Comparison of ENCODE assay signal across 8 mouse cellular contexts in the genomic region with DNA sequence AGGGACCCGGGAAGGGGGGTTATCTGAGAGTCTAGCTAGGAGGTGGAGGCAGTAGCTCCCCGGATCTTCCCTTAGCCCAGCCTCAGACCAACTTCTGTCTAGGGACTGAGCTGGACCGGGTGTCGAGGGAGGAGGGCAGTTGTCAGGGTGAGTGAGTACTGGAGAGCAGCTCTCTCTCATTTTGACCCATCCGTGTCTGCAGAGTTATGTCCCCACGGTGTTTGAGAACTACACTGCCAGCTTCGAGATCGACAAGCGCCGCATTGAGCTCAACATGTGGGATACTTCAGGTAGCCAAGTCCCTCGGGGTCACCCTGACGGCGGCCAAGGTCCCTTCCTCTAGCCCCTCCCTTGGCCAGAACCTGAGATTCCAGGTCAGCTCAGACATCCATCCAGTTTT. TPM values are rescaled to one million over a fixed set of nuclear protein-coding genes. Genes with fewer than 3 reads are reported as not detected.
DNase-seq lines count a peak whose midpoint lies in the region; ATAC-seq and TF ChIP-seq lines count a peak whose summit lies in the region.

No protein-coding gene starts in this region.

- no peaks in the 10 kb centered on the region for H3K9me3 ChIP-seq in hindbrain, embryonic 16.5 days (ENCODE audit: control insufficient read depth, low read length)
- no peaks in the 10 kb centered on the region for H3K9me3 ChIP-seq in midbrain, postnatal 0 days (ENCODE audit: low read length)

- no peak for TF ChIP-seq POLR2A in kidney, adult 2 months (IDR thresholded peaks at IDR 0.05; ENCODE audit: low read depth, low read length)
- no peak for TF ChIP-seq POLR2A in cortical plate, adult 2 months (IDR thresholded peaks at IDR 0.05; ENCODE audit: extremely low read depth, insufficient read depth, low read length)

- ATAC-seq in hindbrain, embryonic 16.5 days = no peak
- ATAC-seq in midbrain, postnatal 0 days (ENCODE audit: low FRiP score) = no peak

- H3K36me3 ChIP-seq in kidney, adult 2 months (ENCODE audit: control insufficient read depth, insufficient read depth, low read length) = no peaks in the 10 kb centered on the region
- no peaks in the 10 kb centered on the region; the same call in 1 of the 2 replicates for H3K36me3 ChIP-seq in hindbrain, embryonic 16.5 days (ENCODE audit: control insufficient read depth, insufficient read depth, low read length)
- peaks cover 7% of the 10 kb centered on the region; the same call in 1 of the 2 replicates for H3K36me3 ChIP-seq in midbrain, postnatal 0 days (ENCODE audit: insufficient read depth, low read length)

- 12% methylated on average over 13 of the region's 13 CpGs for WGBS in kidney, adult 2 months
- 3% methylated on average over 13 of the region's 13 CpGs for WGBS in hindbrain, embryonic 16.5 days
- 3% methylated on average over 13 of the region's 13 CpGs for WGBS in midbrain, postnatal 0 days

- H3K27ac ChIP-seq in kidney, adult 2 months (ENCODE audit: insufficient read depth, low read depth, low read length) = no peak overlapping the region
- H3K27ac ChIP-seq in cortical plate, adult 2 months (ENCODE audit: insufficient read depth, low read length) = peak overlapping the region; percentile 52; the same call in 1 of the 2 replicates
- H3K27ac ChIP-seq in hindbrain, embryonic 16.5 days (ENCODE audit: low read depth, low read length) = peak overlapping the region; percentile 88
- peak overlapping the region; percentile 89 for H3K27ac ChIP-seq in midbrain, postnatal 0 days (ENCODE audit: low read depth, low read length)

- H3K4me1 ChIP-seq in kidney, adult 2 months (ENCODE audit: control insufficient read depth, insufficient read depth, low read length) = peaks cover 11% of the 10 kb centered on the region; the same call in 1 of the 2 replicates
- H3K4me1 ChIP-seq in cortical plate, adult 2 months (ENCODE audit: control insufficient read depth, insufficient read depth, low read length) = no peaks in the 10 kb centered on the region
- H3K4me1 ChIP-seq in hindbrain, embryonic 16.5 days (ENCODE audit: control insufficient read depth, insufficient read depth, low read depth, low read length) = peaks cover 30% of the 10 kb centered on the region
- peaks cover 12% of the 10 kb centered on the region for H3K4me1 ChIP-seq in midbrain, postnatal 0 days (ENCODE audit: insufficient read depth, low read length)

- no peak for DNase-seq in kidney, adult 2 months
- DNase-seq in kidney, adult 8-10 months = no peak
- DNase-seq in midbrain, postnatal 0 days (ENCODE audit: low spot score) = no peak
- no peak for DNase-seq in T-cell, adult 2 months (ENCODE audit: low spot score)
- DNase-seq in adrenal gland, postnatal 4 days (ENCODE audit: low spot score in 2 of 2) = no peak
- DNase-seq in lung, adult 18-20 months = no peak

- H3K4me3 ChIP-seq in kidney, adult 2 months (ENCODE audit: insufficient read depth, low read depth, low read length) = peak overlapping the region; percentile 57
- peak overlapping the region; percentile 43 for H3K4me3 ChIP-seq in cortical plate, adult 2 months (ENCODE audit: insufficient read depth, low read length)
- peak overlapping the region; percentile 86 for H3K4me3 ChIP-seq in hindbrain, embryonic 16.5 days (ENCODE audit: low read length)
- peak overlapping the region; percentile 75 for H3K4me3 ChIP-seq in midbrain, postnatal 0 days (ENCODE audit: low read depth, low read length)

- H3K9ac ChIP-seq in hindbrain, embryonic 16.5 days (ENCODE audit: low read depth, low read length) = peak overlapping the region; percentile 89
- peak overlapping the region; percentile 86 for H3K9ac ChIP-seq in midbrain, postnatal 0 days (replicated peaks; ENCODE audit: low read length, poor library complexity, severe bottlenecking)

- H3K4me2 ChIP-seq in hindbrain, embryonic 16.5 days (ENCODE audit: low read length) = peak overlapping the region; percentile 86
- H3K4me2 ChIP-seq in midbrain, postnatal 0 days (ENCODE audit: low read depth, low read length, poor library complexity, severe bottlenecking) = peak overlapping the region; percentile 85

- no peak for TF ChIP-seq CTCF in kidney, adult 2 months (conservative IDR thresholded peaks at IDR 0.05; ENCODE audit: insufficient read depth, insufficient read length, low read depth, low read length)
- TF ChIP-seq CTCF in cortical plate, adult 2 months (IDR thresholded peaks at IDR 0.05; ENCODE audit: extremely low read depth, insufficient read depth, low read length) = no peak
- TF ChIP-seq CTCF in midbrain, postnatal 0 days (IDR thresholded peaks at IDR 0.05) = no peak

- no peaks in the 10 kb centered on the region for H3K27me3 ChIP-seq in kidney, adult 2 months (replicated peaks; ENCODE audit: control insufficient read depth, insufficient read depth, low read length)
- no peaks in the 10 kb centered on the region for H3K27me3 ChIP-seq in hindbrain, embryonic 16.5 days (replicated peaks; ENCODE audit: control insufficient read depth, insufficient read depth, low read length)
- no peaks in the 10 kb centered on the region for H3K27me3 ChIP-seq in midbrain, postnatal 0 days (ENCODE audit: insufficient read depth, low read length)

RNA-seq across cellular contexts. Expression of gene Vat1, which starts 2.7 kb away (rescaled TPM):
- polyA plus RNA-seq in kidney, adult 2 months (2012; rRNA removed) = 59.2 and 62.5 TPM in 2 replicates
- polyA plus RNA-seq in cortical plate, adult 2 months (2012; rRNA removed) = 27.6 and 33.5 TPM in 2 replicates
- 125 and 134 TPM in 2 replicates for polyA plus RNA-seq in hindbrain, embryonic 16.5 days (2015; fragmentation: Nextera tagmentation; extraction: Ambion mirVana)
- total RNA-seq in midbrain, postnatal 0 days (2014; rRNA removed) = 313 and 334 TPM in 2 replicates
- 143 and 146 TPM in 2 replicates for polyA plus RNA-seq in midbrain, postnatal 0 days (2015; fragmentation: Nextera tagmentation; extraction: Ambion mirVana)
- 100 to 1,000 TPM; 103 to 105 TPM for total RNA-seq in adrenal gland, postnatal 4 days (2021)

RNA-seq across cellular contexts. Expression of gene Rnd2, which starts 3.9 kb away (rescaled TPM):
- polyA plus RNA-seq in kidney, adult 2 months (2012; rRNA removed) = 14.1 and 15.3 TPM in 2 replicates
- polyA plus RNA-seq in cortical plate, adult 2 months (2012; rRNA removed) = 162 and 179 TPM in 2 replicates
- polyA plus RNA-seq in hindbrain, embryonic 16.5 days (2015; fragmentation: Nextera tagmentation; extraction: Ambion mirVana) = 83.2 and 90.6 TPM in 2 replicates
- total RNA-seq in midbrain, postnatal 0 days (2014; rRNA removed) = 90.5 and 96.3 TPM in 2 replicates
- polyA plus RNA-seq in midbrain, postnatal 0 days (2015; fragmentation: Nextera tagmentation; extraction: Ambion mirVana) = 95.7 and 104 TPM in 2 replicates
- 10 to 100 TPM; 16.4 to 20.0 TPM for total RNA-seq in adrenal gland, postnatal 4 days (2021)

RNA-seq across cellular contexts. Expression of gene Ifi35, which starts 20.5 kb away (rescaled TPM):
- polyA plus RNA-seq in kidney, adult 2 months (2012; rRNA removed) = 25.6 and 29.6 TPM in 2 replicates
- 6.8 and 7.3 TPM in 2 replicates for polyA plus RNA-seq in cortical plate, adult 2 months (2012; rRNA removed)
- polyA plus RNA-seq in hindbrain, embryonic 16.5 days (2015; fragmentation: Nextera tagmentation; extraction: Ambion mirVana) = 3.9 and 4.8 TPM in 2 replicates
- total RNA-seq in midbrain, postnatal 0 days (2014; rRNA removed) = 1.9 and 3.3 TPM in 2 replicates
- polyA plus RNA-seq in midbrain, postnatal 0 days (2015; fragmentation: Nextera tagmentation; extraction: Ambion mirVana) = 4.5 TPM in 2 replicates
- total RNA-seq in adrenal gland, postnatal 4 days (2021) = 10 to 100 TPM; 30.0 to 30.3 TPM

RNA-seq across cellular contexts. Expression of gene Rpl27, which starts 26.6 kb away (rescaled TPM):
- polyA plus RNA-seq in kidney, adult 2 months (2012; rRNA removed) = 408 and 409 TPM in 2 replicates
- 397 and 424 TPM in 2 replicates for polyA plus RNA-seq in cortical plate, adult 2 months (2012; rRNA removed)
- polyA plus RNA-seq in hindbrain, embryonic 16.5 days (2015; fragmentation: Nextera tagmentation; extraction: Ambion mirVana) = 204 and 207 TPM in 2 replicates
- 605 and 614 TPM in 2 replicates for total RNA-seq in midbrain, postnatal 0 days (2014; rRNA removed)
- polyA plus RNA-seq in midbrain, postnatal 0 days (2015; fragmentation: Nextera tagmentation; extraction: Ambion mirVana) = 227 and 260 TPM in 2 replicates
- total RNA-seq in adrenal gland, postnatal 4 days (2021) = 100 to 1,000 TPM in 1 of 2 experiments, 10 to 100 TPM in 1; 90.3 to 116 TPM

RNA-seq across cellular contexts. Expression of gene Ptges3l, which starts 43.6 kb away (rescaled TPM):
- polyA plus RNA-seq in kidney, adult 2 months (2012; rRNA removed) = 4.6 and 6.0 TPM in 2 replicates
- polyA plus RNA-seq in cortical plate, adult 2 months (2012; rRNA removed) = 7.5 and 7.7 TPM in 2 replicates
- 3.1 and 3.9 TPM in 2 replicates for polyA plus RNA-seq in hindbrain, embryonic 16.5 days (2015; fragmentation: Nextera tagmentation; extraction: Ambion mirVana)
- total RNA-seq in midbrain, postnatal 0 days (2014; rRNA removed) = 0.66 and 2.7 TPM in 2 replicates
- polyA plus RNA-seq in midbrain, postnatal 0 days (2015; fragmentation: Nextera tagmentation; extraction: Ambion mirVana) = 2.9 TPM in 2 replicates
- 1 to 10 TPM; 6.4 to 6.7 TPM for total RNA-seq in adrenal gland, postnatal 4 days (2021)
